Mouse (Mus musculus) fibroblast of lung, adult 2 months (primary cell): ENCODE data around the gene Plagl2.

Source experiments
- DNase-seq: peaks from one replicate; pipeline ENCODE4 v3.0.0-alpha.2; 2011; ENCODE audit warnings: low read depth

Plagl2 gene

DNA sequence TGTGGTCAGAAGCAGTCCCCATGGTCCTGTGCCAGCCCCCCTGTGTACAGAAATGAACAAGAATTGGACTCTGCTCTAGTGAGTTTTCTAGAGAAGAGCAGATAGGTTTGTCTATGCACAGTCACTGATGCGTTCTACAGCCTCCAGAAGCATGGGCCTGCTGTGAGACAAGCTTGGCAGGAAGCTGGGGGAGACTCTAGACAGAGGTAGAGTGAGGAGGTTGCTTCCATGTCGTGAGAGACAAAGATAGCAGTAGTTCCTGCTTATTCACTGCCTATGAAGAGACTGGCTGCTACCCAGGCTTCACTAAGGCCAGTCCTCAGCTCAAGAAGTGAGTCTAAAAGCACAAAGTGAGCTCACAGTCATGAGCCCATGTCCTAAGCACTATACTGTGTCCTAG is 50.0 kb downstream of the Plagl2 start:
- no peak for DNase-seq

DNA sequence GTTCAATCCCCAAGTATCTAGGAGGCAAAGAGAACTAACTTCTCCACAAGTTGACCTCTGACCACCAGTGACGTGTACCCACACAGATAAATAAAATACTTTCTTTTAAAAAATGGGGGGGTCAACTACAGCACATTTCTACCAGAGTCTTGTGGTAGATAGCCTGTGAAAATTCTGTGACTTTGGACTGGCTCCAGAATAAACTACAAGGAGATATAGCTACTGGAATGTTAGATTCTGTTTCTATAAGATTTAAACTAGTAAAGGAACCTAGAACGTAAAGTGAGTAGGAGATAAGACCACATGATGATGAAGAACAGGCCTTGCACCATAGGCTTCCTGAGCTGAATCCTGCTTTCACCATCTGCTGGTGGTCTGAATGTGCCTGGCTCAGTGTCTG is 53.4 kb downstream of the Plagl2 start:
- DNase-seq: no peak

DNA sequence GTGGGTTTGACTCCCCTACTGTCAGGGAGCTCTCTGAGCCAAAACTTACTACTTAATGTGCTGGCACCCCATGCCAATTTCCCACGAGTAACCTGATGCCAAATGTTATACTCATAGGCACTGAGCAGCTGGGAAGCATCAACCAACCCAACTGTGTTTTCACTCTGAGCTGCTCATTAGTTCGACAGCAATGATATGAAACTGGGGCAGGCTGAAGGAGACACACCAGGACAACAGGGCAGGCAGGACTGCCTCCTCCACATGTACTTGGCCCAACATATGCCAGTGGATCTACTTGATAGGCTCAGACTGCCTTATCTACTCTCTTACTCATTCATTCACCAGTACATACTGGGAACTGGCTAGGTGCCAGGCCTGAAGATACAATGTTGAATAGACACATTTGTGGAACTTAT is 55.0 kb downstream of the Plagl2 start:
- no peak for DNase-seq

DNA sequence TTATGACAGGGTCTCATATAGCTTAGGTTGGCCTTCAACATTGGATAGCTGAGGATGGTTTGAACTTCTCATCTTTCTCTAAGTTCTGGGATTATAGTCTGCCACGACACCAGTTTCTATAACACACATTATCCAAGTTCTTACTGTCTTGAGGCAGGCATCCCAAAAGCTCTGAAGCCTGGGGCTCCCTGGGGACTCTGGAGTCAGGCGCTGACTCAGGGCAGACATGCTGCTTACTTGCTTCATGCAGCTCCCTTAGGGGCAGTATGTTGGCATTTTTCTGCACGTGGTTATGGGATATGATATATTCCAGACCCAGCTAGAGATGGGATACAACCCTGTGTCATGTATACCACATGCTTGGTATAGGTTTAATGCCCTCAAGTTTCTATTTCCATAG is 61.3 kb downstream of the Plagl2 start:
- no peak for DNase-seq

DNA sequence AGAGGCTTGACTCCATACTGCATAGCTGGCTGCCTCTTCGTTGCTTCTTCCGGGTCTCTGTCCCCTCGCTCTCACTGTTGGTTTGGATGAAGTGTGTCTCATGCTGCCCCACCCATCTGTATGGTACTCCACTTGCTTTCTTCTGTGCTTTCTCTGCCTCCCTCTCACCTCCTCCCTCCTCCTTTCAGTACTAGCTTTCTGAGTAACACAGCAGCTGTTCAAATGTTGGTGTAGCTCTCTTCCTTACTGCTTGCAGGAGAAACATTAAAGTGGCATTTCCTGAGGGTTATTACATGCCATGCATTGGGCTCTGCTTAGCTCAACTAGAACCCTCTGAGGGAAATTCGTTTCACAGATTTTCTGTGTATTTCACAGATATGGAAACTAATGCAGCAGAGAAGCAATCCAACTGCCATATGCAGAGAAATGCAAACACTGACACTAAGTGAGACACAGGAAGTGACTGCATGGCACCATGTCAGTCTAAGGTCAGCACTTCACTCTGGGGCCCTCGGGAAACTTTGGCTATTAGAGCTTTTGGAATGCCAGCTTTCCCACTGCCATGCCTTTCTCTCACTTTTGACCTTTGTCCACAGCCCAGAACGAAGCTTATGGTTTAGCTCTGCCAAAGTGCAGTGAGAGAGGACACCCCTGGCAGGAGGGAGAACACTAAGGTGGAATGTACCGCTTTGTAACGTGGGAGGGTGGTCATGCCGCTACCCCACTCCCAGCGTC is 61.9 kb downstream of the Plagl2 start:
- DNase-seq: no peak
